Mouse (Mus musculus) embryonic facial prominence, embryonic 14.5 days (tissue): ENCODE measurements around the gene Gpr62. TPM values are rescaled to one million over a fixed set of nuclear protein-coding genes. Genes with fewer than 3 reads are reported as not detected.

Experiments used
- ATAC-seq: fragments of 200-750 bp; cut with Nextera tagmentation; 2 replicates; pipeline ENCODE4 v1.8.0; 2017; ENCODE audit warnings: low read depth, moderate number of reproducible peaks, moderate TSS enrichment
- DNase-seq: peaks from one replicate; pipeline ENCODE4 v3.0.0-alpha.2; 2015; ENCODE audit warnings: low spot score
- H3K27ac ChIP-seq: fragments of 300-500 bp; sonication (generic); replicated peaks from 2 replicates; pipeline ENCODE4 v1.5.1; 2014; ENCODE audit warnings: low read depth, mild to moderate bottlenecking, low read length, moderate library complexity
- H3K27me3 ChIP-seq: fragments of 300-500 bp; sonication (generic); replicated peaks from 2 replicates; pipeline ENCODE4 v1.6.1; 2014; ENCODE audit warnings: low read length; ENCODE audit not compliant: control insufficient read depth, insufficient read depth
- H3K36me3 ChIP-seq: fragments of 300-500 bp; sonication (generic); 2 replicates; pipeline ENCODE4 v1.6.1; 2014; ENCODE audit warnings: low read length, mixed read lengths; ENCODE audit not compliant: control insufficient read depth, insufficient read depth
- H3K4me1 ChIP-seq: fragments of 300-500 bp; sonication (generic); 2 replicates; pipeline ENCODE4 v1.6.1; 2014; ENCODE audit warnings: antibody characterized with exemption, low read length; ENCODE audit not compliant: control insufficient read depth, insufficient read depth
- H3K4me2 ChIP-seq: fragments of 300-500 bp; sonication (generic); 2 replicates; pipeline ENCODE4 v1.6.1; 2014; ENCODE audit warnings: low read depth, mild to moderate bottlenecking, low read length, moderate library complexity, mixed read lengths
- H3K4me3 ChIP-seq: fragments of 300-500 bp; sonication (generic); 2 replicates; pipeline ENCODE4 v1.5.1; 2014; ENCODE audit warnings: low read depth, mild to moderate bottlenecking, low read length
- H3K9ac ChIP-seq: fragments of 300-500 bp; sonication (generic); 2 replicates; pipeline ENCODE4 v1.6.1; 2014; ENCODE audit warnings: low read depth, mild to moderate bottlenecking, low read length, moderate library complexity, mixed read lengths
- H3K9me3 ChIP-seq: fragments of 300-500 bp; sonication (generic); 2 replicates; pipeline ENCODE4 v1.6.1; 2016; ENCODE audit warnings: low read length; ENCODE audit not compliant: control insufficient read depth
- WGBS: fragments of 180-500 bp; shearing (Covaris S2); extraction: QIAGEN DNeasy Blood & Tissue Kit; methylation state at CpG from one replicate; pipeline ENCODE4 v1.1.7; 2014; 5-methylcytosine and 5-hydroxymethylcytosine counted together
- polyA plus RNA-seq: library from polyadenylated mRNA; unstranded; fragments of >200 nt; fragmentation: Nextera tagmentation; extraction: Ambion mirVana; gene quantifications from 2 replicates; pipeline ENCODE4 v1.2.1, GENCODE M21; 2014

Gene Gpr62
- polyA plus RNA-seq, 1 experiment from 2014 or later: 0.36 TPM

- 84% methylated on average over 21 of the region's 21 CpGs for WGBS
- Histone ChIP-seq H3K4me2 (no peak overlapping the region), H3K4me3 (no peak overlapping the region), H3K4me1 (peaks cover 4% of the 10 kb centered on the region), H3K36me3 (peaks cover 44% of the 10 kb centered on the region), H3K27ac (no peak overlapping the region), H3K9me3 (no peaks in the 10 kb centered on the region), H3K9ac (no peak overlapping the region), H3K27me3 (no peaks in the 10 kb centered on the region)
- no peak for ATAC-seq
- no peak for DNase-seq
Measured at GRCm38 (mm10) chr9:106463122-106464063, 2.3 kb downstream of the Gpr62 start.

GRCm38 (mm10) chr9:106462430-106462800, 3.3 kb downstream of the Gpr62 start:
- H3K9ac ChIP-seq: no peak overlapping the region
- DNase-seq: no peak
- H3K4me3 ChIP-seq: no peak overlapping the region
- H3K27ac ChIP-seq: no peak overlapping the region
- H3K9me3 ChIP-seq: no peaks in the 10 kb centered on the region
- ATAC-seq: no peak
- H3K4me2 ChIP-seq: no peak overlapping the region
- peaks cover 44% of the 10 kb centered on the region for H3K36me3 ChIP-seq
- WGBS: 89% methylated on average over 12 of the region's 12 CpGs
- no peaks in the 10 kb centered on the region for H3K27me3 ChIP-seq
- peaks cover 14% of the 10 kb centered on the region for H3K4me1 ChIP-seq

GRCm38 (mm10) chr9:106461641-106462429, 3.9 kb downstream of the Gpr62 start:
- Histone ChIP-seq H3K27me3 (no peaks in the 10 kb centered on the region), H3K9me3 (no peaks in the 10 kb centered on the region), H3K4me2 (no peak overlapping the region), H3K27ac (no peak overlapping the region), H3K9ac (no peak overlapping the region), H3K36me3 (peaks cover 44% of the 10 kb centered on the region), H3K4me3 (no peak overlapping the region), H3K4me1 (peaks cover 20% of the 10 kb centered on the region)
- DNase-seq: no peak
- 83% methylated on average over 16 of the region's 16 CpGs for WGBS
- no peak for ATAC-seq

GRCm38 (mm10) chr9:106461026-106461415, 4.7 kb downstream of the Gpr62 start:
- H3K36me3 ChIP-seq: peaks cover 44% of the 10 kb centered on the region
- no peak overlapping the region for H3K27ac ChIP-seq
- DNase-seq (no peak), ATAC-seq (no peak)
- H3K4me1 ChIP-seq: peaks cover 28% of the 10 kb centered on the region
- no peak overlapping the region for H3K4me3 ChIP-seq
- H3K4me2 ChIP-seq: no peak overlapping the region
- no peaks in the 10 kb centered on the region for H3K27me3 ChIP-seq
- 93% methylated on average over 8 of the region's 9 CpGs for WGBS
- H3K9me3 ChIP-seq: no peaks in the 10 kb centered on the region
- no peak overlapping the region for H3K9ac ChIP-seq

- peaks cover 33% of the 10 kb centered on the region for H3K4me1 ChIP-seq
- 70% methylated on average over 18 of the region's 18 CpGs for WGBS
- no peak overlapping the region for H3K4me2 ChIP-seq
- H3K27me3 ChIP-seq: no peaks in the 10 kb centered on the region
- H3K9ac ChIP-seq: 0 out of 2 replicates have a peak overlapping the region, but pooled peaks have one; percentile 10
- DNase-seq (no peak), ATAC-seq (no peak)
- H3K4me3 ChIP-seq: no peak overlapping the region
- no peak overlapping the region for H3K27ac ChIP-seq
- peaks cover 44% of the 10 kb centered on the region for H3K36me3 ChIP-seq
- H3K9me3 ChIP-seq: no peaks in the 10 kb centered on the region
Measured at GRCm38 (mm10) chr9:106460401-106461025, 5.2 kb downstream of the Gpr62 start.

- ATAC-seq: no peak
- no peaks in the 10 kb centered on the region for H3K27me3 ChIP-seq
- no peak overlapping the region for H3K27ac ChIP-seq
- H3K36me3 ChIP-seq: peaks cover 44% of the 10 kb centered on the region
- H3K9ac ChIP-seq: peak overlapping the region; percentile 10; the same call in 1 of the 2 replicates
- H3K4me2 ChIP-seq: no peak overlapping the region
- H3K4me3 ChIP-seq: no peak overlapping the region
- peaks cover 39% of the 10 kb centered on the region for H3K4me1 ChIP-seq
- 80% methylated on average over 15 of the region's 15 CpGs for WGBS
- no peak for DNase-seq
- no peaks in the 10 kb centered on the region for H3K9me3 ChIP-seq
Measured at GRCm38 (mm10) chr9:106459946-106460345, 5.8 kb downstream of the Gpr62 start.

- H3K4me2 ChIP-seq: peak overlapping the region; percentile 92; the same call in 1 of the 2 replicates
- no peak overlapping the region for H3K9ac ChIP-seq
- H3K36me3 ChIP-seq: peaks cover 31% of the 10 kb centered on the region
- ATAC-seq: no peak
- H3K27ac ChIP-seq: no peak overlapping the region
- H3K4me1 ChIP-seq: peaks cover 43% of the 10 kb centered on the region
- DNase-seq: no peak
- H3K4me3 ChIP-seq: no peak overlapping the region
- no peaks in the 10 kb centered on the region for H3K9me3 ChIP-seq
- H3K27me3 ChIP-seq: no peaks in the 10 kb centered on the region
- WGBS: 66% methylated on average over 5 of the region's 5 CpGs
Measured at GRCm38 (mm10) chr9:106457920-106458319, 7.8 kb downstream of the Gpr62 start.

GRCm38 (mm10) chr9:106457163-106457559, 8.6 kb downstream of the Gpr62 start:
- Histone ChIP-seq H3K27me3 (no peaks in the 10 kb centered on the region), H3K9ac (peak overlapping the region; percentile 35; the same call in 1 of the 2 replicates), H3K4me3 (peak overlapping the region; percentile 74; the same call in 1 of the 2 replicates), H3K36me3 (peaks cover 24% of the 10 kb centered on the region), H3K4me1 (peaks cover 48% of the 10 kb centered on the region), H3K27ac (peak overlapping the region; percentile 61; the same call in 1 of the 2 replicates), H3K4me2 (peak overlapping the region; percentile 92), H3K9me3 (no peaks in the 10 kb centered on the region)
- ATAC-seq (peak; percentile 1; the same call in 1 of the 2 replicates), DNase-seq (no peak)
- WGBS: 45% methylated on average over 9 of the region's 9 CpGs
